Mouse (Mus musculus) C2C12 (cell line): ENCODE data around the gene Aire. TPM values are rescaled to one million over a fixed set of nuclear protein-coding genes. Genes with fewer than 3 reads are reported as not detected.
"Not testable (repeated sequence)": the region's sequence is repeated elsewhere in the genome, so short reads cannot be mapped to it uniquely, and the experiment has no call there.

Experiments
- H3K27me3 ChIP-seq: one replicate; pipeline ENCODE4 v1.6.1; 2011; ENCODE audit not compliant: control insufficient read depth, insufficient read depth, insufficient read length
- H3K36me3 ChIP-seq: one replicate; pipeline ENCODE4 v1.6.1; 2011; ENCODE audit not compliant: control insufficient read depth, insufficient read depth
- H3K4me3 ChIP-seq: one replicate; pipeline ENCODE4 v1.5.1; 2011; ENCODE audit warnings: mild to moderate bottlenecking, control low read depth; ENCODE audit not compliant: poor library complexity, insufficient read depth, severe bottlenecking
- H3K79me2 ChIP-seq: one replicate; pipeline ENCODE4 v1.6.1; 2011; ENCODE audit not compliant: control insufficient read depth, insufficient read depth
- H3K79me3 ChIP-seq: one replicate; pipeline ENCODE4 v1.6.1; 2011; ENCODE audit warnings: low read depth, control low read depth
- H3ac ChIP-seq: one replicate; pipeline ENCODE3; 2011; ENCODE audit warnings: low read depth; ENCODE audit not compliant: control insufficient read depth, insufficient read length
- CEBPB ChIP-seq: IDR thresholded peaks from one replicate; pipeline ENCODE4 v1.6.1; 2011; ENCODE audit warnings: low read depth, mild to moderate bottlenecking, control low read depth, moderate library complexity
- CTCF ChIP-seq: IDR thresholded peaks from one replicate; pipeline ENCODE4 v1.5.1; 2011; ENCODE audit not compliant: control insufficient read depth, insufficient read depth, insufficient read length
- FOSL1 ChIP-seq: IDR thresholded peaks from one replicate; pipeline ENCODE4 v1.8.0; 2011; ENCODE audit warnings: mild to moderate bottlenecking, low read length; ENCODE audit not compliant: poor library complexity, insufficient read depth, severe bottlenecking
- MAX ChIP-seq: IDR thresholded peaks from one replicate; pipeline ENCODE4 v1.6.1; 2011; ENCODE audit warnings: mild to moderate bottlenecking, control low read depth
- MYOD1 ChIP-seq: IDR thresholded peaks from one replicate; pipeline ENCODE4 v1.6.1; 2011; ENCODE audit warnings: low read depth; ENCODE audit not compliant: control insufficient read depth, insufficient read length
- MYOG ChIP-seq: IDR thresholded peaks from one replicate; pipeline ENCODE4 v1.6.1; 2011; ENCODE audit not compliant: control insufficient read depth, insufficient read length; ENCODE audit errors: extremely low read depth
- USF1 ChIP-seq: IDR thresholded peaks from one replicate; pipeline ENCODE4 v1.6.1; 2011; ENCODE audit warnings: low read depth, mild to moderate bottlenecking, control low read depth, moderate library complexity
- polyA plus RNA-seq: library from polyadenylated mRNA; unstranded; fragments of >200 nt; fragmentation: generic; extraction: Trizol; gene quantifications from one replicate; pipeline ENCODE4 v1.2.1, GENCODE M21; 2012; ENCODE audit warnings: missing spikeins

Aire gene
- polyA plus RNA-seq, 1 experiment: not detected

DNA sequence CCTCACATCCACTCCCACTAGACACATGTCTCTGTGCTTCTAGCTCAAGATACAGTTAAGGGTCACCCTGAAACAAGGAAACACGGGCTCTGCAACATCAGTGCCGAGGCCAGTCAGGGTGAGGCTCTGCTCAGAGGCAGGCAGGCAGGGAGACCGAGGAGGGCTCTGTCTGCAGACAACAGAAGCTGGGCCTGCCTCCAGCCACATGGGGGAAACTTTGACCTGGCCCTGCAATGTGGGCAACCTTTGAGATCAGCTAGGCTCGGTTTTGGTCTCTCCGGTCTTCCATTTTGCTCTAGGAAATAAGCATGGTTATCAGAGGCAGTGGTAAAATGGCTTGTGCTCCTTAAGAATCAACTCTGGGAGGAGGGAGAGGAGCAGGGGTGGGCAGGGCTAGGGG lies 27.0 kb downstream of the Aire start:
- Histone ChIP-seq H3K36me3 (no peaks in the 10 kb centered on the region), H3K79me2 (no peaks in the 10 kb centered on the region), H3K79me3 (no peaks in the 10 kb centered on the region), H3K27me3 (peaks cover 13% of the 10 kb centered on the region), H3K4me3 (no peak overlapping the region), H3ac (no peak overlapping the region)
- TF ChIP-seq CEBPB (no peak), USF1 (no peak), MYOD1 (no peak), MAX (no peak), CTCF (no peak)

DNA sequence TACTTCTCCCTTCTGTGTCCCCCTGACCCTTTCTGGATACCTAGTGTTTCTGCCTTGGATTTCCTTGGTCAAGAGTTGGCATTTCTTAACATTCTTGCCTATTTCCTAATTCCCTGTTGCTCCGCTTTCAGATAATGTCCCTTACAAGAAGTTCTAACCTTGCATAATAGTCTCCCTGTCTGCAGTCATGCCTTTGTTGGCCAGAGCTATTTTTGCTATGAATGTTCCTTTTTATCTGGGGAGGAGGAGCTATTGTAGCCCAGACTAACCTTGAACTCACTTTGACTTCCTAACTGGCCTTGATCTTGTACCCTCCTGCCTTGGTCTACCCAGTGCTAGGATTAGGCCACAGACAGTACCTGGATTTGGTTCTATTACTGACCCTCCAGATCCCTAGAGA lies 27.9 kb downstream of the Aire start:
- H3K27me3 ChIP-seq: peaks cover 13% of the 10 kb centered on the region
- H3K79me3 ChIP-seq: no peaks in the 10 kb centered on the region
- no peak overlapping the region for H3ac ChIP-seq
- no peak overlapping the region for H3K4me3 ChIP-seq
- no peaks in the 10 kb centered on the region for H3K79me2 ChIP-seq
- no peaks in the 10 kb centered on the region for H3K36me3 ChIP-seq
- TF ChIP-seq MAX: no peak
- no peak for TF ChIP-seq CEBPB
- TF ChIP-seq FOSL1: no peak
- no peak for TF ChIP-seq USF1

DNA sequence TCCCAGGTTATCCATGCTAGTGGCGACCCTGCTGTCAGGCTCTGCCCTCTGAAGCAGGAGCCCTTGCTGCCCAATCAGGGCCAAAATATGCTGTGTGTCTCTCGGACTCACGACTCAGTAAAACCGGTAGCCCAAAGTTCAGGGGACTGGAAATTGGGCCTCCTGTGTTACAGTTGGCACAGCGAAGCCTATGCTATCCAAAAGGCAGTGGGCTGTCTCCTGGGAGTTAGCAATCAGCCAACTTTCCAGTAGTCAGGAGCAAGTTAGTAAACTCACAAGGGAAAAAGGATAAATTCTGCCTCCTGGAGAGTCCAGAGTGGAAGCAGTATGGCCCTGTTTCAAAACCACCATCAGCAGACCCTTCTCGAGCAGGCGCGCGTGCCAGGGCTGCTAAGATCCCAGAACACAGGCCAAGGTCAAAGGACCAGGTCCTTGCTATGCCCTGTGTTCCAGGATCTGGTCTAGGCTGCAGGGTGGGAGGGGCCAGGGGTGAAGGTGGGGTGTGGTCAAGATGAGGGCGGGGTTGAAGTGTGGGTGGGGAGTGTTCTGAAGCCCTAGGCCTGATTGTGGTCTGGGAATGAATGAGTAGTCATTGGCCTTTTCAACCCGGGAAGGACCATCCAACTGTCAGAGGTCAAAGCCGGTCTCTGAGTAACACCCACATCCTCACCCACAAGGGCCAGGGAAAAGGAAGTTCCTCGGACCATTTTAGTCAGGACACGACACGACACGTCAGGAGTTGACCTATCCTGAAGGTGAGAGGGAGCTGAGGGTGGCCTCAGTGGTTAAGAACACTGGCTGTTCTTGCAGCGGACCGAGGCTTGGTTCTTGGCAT lies 30.5 kb downstream of the Aire start:
- H3K4me3 ChIP-seq: no peak overlapping the region
- peaks cover 13% of the 10 kb centered on the region for H3K27me3 ChIP-seq
- peaks cover 13% of the 10 kb centered on the region for H3K79me2 ChIP-seq
- TF ChIP-seq CTCF: no peak
- TF ChIP-seq CEBPB: no peak
- TF ChIP-seq MYOG: no peak
- TF ChIP-seq MAX: no peak
- no peak for TF ChIP-seq MYOD1
- no peak for TF ChIP-seq FOSL1
- no peak for TF ChIP-seq USF1
- no peaks in the 10 kb centered on the region for H3K36me3 ChIP-seq
- no peak overlapping the region for H3ac ChIP-seq
- H3K79me3 ChIP-seq: peaks cover 4% of the 10 kb centered on the region

DNA sequence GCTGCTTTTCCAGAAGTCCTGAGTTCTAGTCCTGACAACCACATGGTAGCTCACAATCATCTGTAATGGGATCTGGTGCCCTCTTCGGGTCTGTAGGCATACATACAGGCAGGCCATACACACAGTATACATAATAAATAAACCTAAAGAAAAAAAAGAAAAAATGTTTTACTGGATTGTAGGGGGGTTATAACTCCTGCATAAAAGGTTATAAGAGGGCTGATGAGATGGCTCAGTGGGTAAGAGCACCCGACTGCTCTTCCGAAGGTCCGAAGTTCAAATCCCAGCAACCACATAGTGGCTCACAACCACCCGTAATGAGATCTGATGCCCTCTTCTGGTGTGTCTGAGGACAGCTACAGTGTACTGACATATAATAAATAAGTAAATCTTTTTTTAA lies 32.3 kb downstream of the Aire start:
- H3ac ChIP-seq, H3K79me3 ChIP-seq, H3K27me3 ChIP-seq, H3K36me3 ChIP-seq, H3K4me3 ChIP-seq: not testable (repeated sequence)
- H3K79me2 ChIP-seq: peaks cover 30% of the 10 kb centered on the region

DNA sequence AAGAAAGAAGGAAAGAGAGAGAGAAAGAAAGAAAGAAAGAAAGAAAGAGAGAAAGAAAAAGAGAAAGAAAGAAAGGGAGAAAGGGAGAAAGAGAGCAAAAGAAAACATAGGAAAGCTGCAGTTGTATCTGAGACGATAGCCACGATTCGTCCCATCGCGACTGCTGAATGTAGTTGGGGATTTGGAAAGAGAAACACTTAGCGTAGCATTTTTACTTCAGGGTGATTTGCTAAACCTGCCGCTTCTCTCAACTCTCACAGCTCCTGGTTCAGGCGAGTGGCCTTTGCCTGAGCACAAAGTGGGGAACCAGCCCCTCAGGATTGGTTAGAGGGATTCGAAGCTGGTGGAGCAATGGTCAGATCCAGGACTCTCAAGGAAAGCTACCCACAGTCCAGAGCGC lies 33.1 kb downstream of the Aire start:
- Histone ChIP-seq H3K79me2 (peaks cover 37% of the 10 kb centered on the region), H3K36me3 (no peaks in the 10 kb centered on the region), H3ac (peak overlapping the region; percentile 35), H3K27me3 (no peaks in the 10 kb centered on the region), H3K79me3 (peaks cover 8% of the 10 kb centered on the region), H3K4me3 (peak overlapping the region; percentile 14)
- TF ChIP-seq MYOG (no peak), CTCF (no peak), USF1 (no peak)

DNA sequence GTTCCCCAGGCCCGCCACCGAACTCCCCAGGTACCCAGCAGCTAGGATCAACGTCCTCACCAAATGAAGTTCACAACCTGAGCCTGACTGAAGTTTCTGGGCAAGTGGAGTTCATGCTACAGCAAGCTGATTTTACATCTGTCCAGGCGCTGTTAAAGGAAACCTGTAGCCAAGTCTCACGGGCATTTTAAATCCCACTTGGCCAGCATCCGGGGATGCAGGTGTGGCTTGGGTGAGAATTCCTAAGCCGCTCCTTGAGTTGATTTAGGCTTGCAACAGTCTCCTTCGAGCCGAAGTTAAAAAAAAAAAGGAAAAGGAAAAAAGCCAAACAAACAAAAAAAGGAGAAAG lies 33.5 kb downstream of the Aire start, which contains the start of gene Pfkl:
TSS of gene Pfkl (minus strand) at position 139 of the 349 bp plus-strand sequence.
- TF ChIP-seq MYOG (no peak), CEBPB (no peak), MAX (no peak)
- no peaks in the 10 kb centered on the region for H3K27me3 ChIP-seq
- H3K79me3 ChIP-seq: peaks cover 8% of the 10 kb centered on the region
- no peaks in the 10 kb centered on the region for H3K36me3 ChIP-seq
- H3ac ChIP-seq: peak within 1 kb of the TSS; percentile 89
- peak within 1 kb of the TSS; percentile 91 for H3K4me3 ChIP-seq
- H3K79me2 ChIP-seq: peaks cover 37% of the 10 kb centered on the region
